Mouse (Mus musculus) forebrain, embryonic 15.5 days (tissue): ENCODE data around the gene Rusc1. TPM values are rescaled to one million over a fixed set of nuclear protein-coding genes. Genes with fewer than 3 reads are reported as not detected.
"Not testable (repeated sequence)": the region's sequence is repeated elsewhere in the genome, so short reads cannot be mapped to it uniquely, and the experiment has no call there.

Experiments
- ATAC-seq: fragments of 200-750 bp; cut with Nextera tagmentation; replicated peaks from 2 replicates; pipeline ENCODE4 v1.8.0; 2017; ENCODE audit warnings: mild to moderate bottlenecking, moderate TSS enrichment, moderate library complexity
- H3K27ac ChIP-seq: fragments of 300-500 bp; sonication (generic); replicated peaks from 2 replicates; pipeline ENCODE4 v1.5.1; 2015; ENCODE audit warnings: mild to moderate bottlenecking, inconsistent platforms
- H3K27me3 ChIP-seq: fragments of 300-500 bp; sonication (generic); 2 replicates; pipeline ENCODE4 v1.6.1; 2015; ENCODE audit warnings: inconsistent platforms
- H3K36me3 ChIP-seq: fragments of 300-500 bp; sonication (generic); 2 replicates; pipeline ENCODE4 v1.6.1; 2015; ENCODE audit warnings: mild to moderate bottlenecking, inconsistent platforms
- H3K4me1 ChIP-seq: fragments of 300-500 bp; sonication (generic); 2 replicates; pipeline ENCODE4 v1.6.1; 2015; ENCODE audit warnings: inconsistent platforms
- H3K4me2 ChIP-seq: fragments of 300-500 bp; sonication (generic); replicated peaks from 2 replicates; pipeline ENCODE4 v1.6.1; 2015; ENCODE audit warnings: mild to moderate bottlenecking, inconsistent platforms
- H3K4me3 ChIP-seq: fragments of 300-500 bp; sonication (generic); 2 replicates; pipeline ENCODE4 v1.5.1; 2015; ENCODE audit warnings: mild to moderate bottlenecking, inconsistent platforms
- H3K9ac ChIP-seq: fragments of 300-500 bp; sonication (generic); replicated peaks from 2 replicates; pipeline ENCODE4 v1.6.1; 2015; ENCODE audit warnings: mild to moderate bottlenecking, inconsistent platforms
- H3K9me3 ChIP-seq: fragments of 300-500 bp; sonication (generic); 2 replicates; pipeline ENCODE4 v1.6.1; 2016; ENCODE audit warnings: inconsistent platforms
- WGBS: fragments of 180-500 bp; shearing (Covaris S2); methylation state at CpG from one replicate; pipeline ENCODE4 v1.1.7; 2015; ENCODE audit warnings: mixed read lengths; 5-methylcytosine and 5-hydroxymethylcytosine counted together
- polyA plus RNA-seq: library from polyadenylated mRNA; unstranded; fragments of >200 nt; fragmentation: Nextera tagmentation; extraction: Ambion mirVana; gene quantifications from 2 replicates; pipeline ENCODE4 v1.2.1, GENCODE M21; 2015

Rusc1 gene
- polyA plus RNA-seq, 1 experiment from 2014 or later = 76.2 TPM

GRCm38 (mm10) chr3:89091811-89092508 is 1.2 kb downstream of the Rusc1 start:
- H3K4me3 ChIP-seq = peak overlapping the region; percentile 81
- H3K27me3 ChIP-seq = peaks cover 4% of the 10 kb centered on the region; the same call in 1 of the 2 replicates
- H3K36me3 ChIP-seq = peaks cover 40% of the 10 kb centered on the region
- WGBS = 13% methylated on average over 20 of the region's 20 CpGs
- no peaks in the 10 kb centered on the region for H3K9me3 ChIP-seq
- peak overlapping the region; percentile 50; the same call in 1 of the 2 replicates for H3K27ac ChIP-seq
- H3K4me2 ChIP-seq = peak overlapping the region; percentile 83
- H3K4me1 ChIP-seq = peaks cover 35% of the 10 kb centered on the region
- peak overlapping the region; percentile 76 for H3K9ac ChIP-seq
- ATAC-seq = no peak

- H3K4me2 ChIP-seq = peak overlapping the region; percentile 83
- H3K27ac ChIP-seq = peak overlapping the region; percentile 50
- under 1% methylated on average over 71 of the region's 74 CpGs for WGBS
- peaks cover 35% of the 10 kb centered on the region for H3K4me1 ChIP-seq
- peak; percentile 46 for ATAC-seq
- peak overlapping the region; percentile 81 for H3K4me3 ChIP-seq
- peak overlapping the region; percentile 76 for H3K9ac ChIP-seq
- no peaks in the 10 kb centered on the region for H3K9me3 ChIP-seq
- H3K27me3 ChIP-seq = peaks cover 4% of the 10 kb centered on the region; the same call in 1 of the 2 replicates
- H3K36me3 ChIP-seq = peaks cover 39% of the 10 kb centered on the region
These were observed 2.1 kb downstream of the Rusc1 start for GRCm38 (mm10) chr3:89090694-89091655.

GRCm38 (mm10) chr3:89089882-89090591 is 3.1 kb downstream of the Rusc1 start:
- no peaks in the 10 kb centered on the region for H3K9me3 ChIP-seq
- peak overlapping the region; percentile 81 for H3K4me3 ChIP-seq
- peak overlapping the region; percentile 83 for H3K4me2 ChIP-seq
- ATAC-seq = peak; percentile 62
- H3K4me1 ChIP-seq = peaks cover 35% of the 10 kb centered on the region
- peak overlapping the region; percentile 50 for H3K27ac ChIP-seq
- WGBS = under 1% methylated on average over 40 of the region's 40 CpGs
- H3K27me3 ChIP-seq = peaks cover 4% of the 10 kb centered on the region; the same call in 1 of the 2 replicates
- peak overlapping the region; percentile 76 for H3K9ac ChIP-seq
- peaks cover 38% of the 10 kb centered on the region for H3K36me3 ChIP-seq

- H3K36me3 ChIP-seq = peaks cover 43% of the 10 kb centered on the region
- peaks cover 35% of the 10 kb centered on the region for H3K4me1 ChIP-seq
These were observed 4.1 kb downstream of the Rusc1 start for GRCm38 (mm10) chr3:89088974-89089373.

GRCm38 (mm10) chr3:89087338-89088110 is 5.6 kb downstream of the Rusc1 start:
- Histone ChIP-seq H3K27ac (no peak overlapping the region), H3K27me3 (peaks cover 4% of the 10 kb centered on the region; the same call in 1 of the 2 replicates), H3K36me3 (peaks cover 47% of the 10 kb centered on the region), H3K9me3 (no peaks in the 10 kb centered on the region), H3K4me1 (peaks cover 29% of the 10 kb centered on the region), H3K4me3 (no peak overlapping the region), H3K9ac (no peak overlapping the region), H3K4me2 (no peak overlapping the region)
- no peak for ATAC-seq
- 33% methylated on average over 21 of the region's 21 CpGs for WGBS

More at GRCm38 (mm10) chr3:89088974-89089373, 4.1 kb downstream of the Rusc1 start:
- H3K27me3 ChIP-seq = peaks cover 4% of the 10 kb centered on the region; the same call in 1 of the 2 replicates
- no peak overlapping the region for H3K27ac ChIP-seq
- H3K4me3 ChIP-seq = peak overlapping the region; percentile 81
- ATAC-seq = no peak
- WGBS = 68% methylated on average over 14 of the region's 14 CpGs
- H3K9ac ChIP-seq = no peak overlapping the region
- H3K4me2 ChIP-seq = peak overlapping the region; percentile 83; the same call in 1 of the 2 replicates
- no peaks in the 10 kb centered on the region for H3K9me3 ChIP-seq

- 84% methylated on average over 12 of the region's 12 CpGs for WGBS
- no peak overlapping the region for H3K9ac ChIP-seq
- peaks cover 4% of the 10 kb centered on the region; the same call in 1 of the 2 replicates for H3K27me3 ChIP-seq
- no peak for ATAC-seq
- no peak overlapping the region for H3K27ac ChIP-seq
- peaks cover 51% of the 10 kb centered on the region for H3K36me3 ChIP-seq
- no peaks in the 10 kb centered on the region for H3K9me3 ChIP-seq
- H3K4me2 ChIP-seq = no peak overlapping the region
- H3K4me3 ChIP-seq = no peak overlapping the region
- peaks cover 15% of the 10 kb centered on the region for H3K4me1 ChIP-seq
These were observed 8.4 kb downstream of the Rusc1 start for GRCm38 (mm10) chr3:89084654-89085190.

GRCm38 (mm10) chr3:89084133-89084532 is 9.0 kb downstream of the Rusc1 start:
- H3K27ac ChIP-seq = no peak overlapping the region
- H3K9ac ChIP-seq = no peak overlapping the region
- H3K9me3 ChIP-seq = no peaks in the 10 kb centered on the region
- ATAC-seq = no peak
- H3K4me1 ChIP-seq = peaks cover 9% of the 10 kb centered on the region; the same call in 1 of the 2 replicates
- H3K36me3 ChIP-seq = peaks cover 57% of the 10 kb centered on the region
- peaks cover 3% of the 10 kb centered on the region; the same call in 1 of the 2 replicates for H3K27me3 ChIP-seq
- H3K4me3 ChIP-seq = no peak overlapping the region
- 82% methylated on average over 2 of the region's 2 CpGs for WGBS
- no peak overlapping the region for H3K4me2 ChIP-seq

- H3K4me3 ChIP-seq, H3K27ac ChIP-seq, H3K27me3 ChIP-seq, H3K9me3 ChIP-seq, H3K4me2 ChIP-seq, ATAC-seq, H3K9ac ChIP-seq, H3K4me1 ChIP-seq: not testable (repeated sequence)
- H3K36me3 ChIP-seq = peaks cover 58% of the 10 kb centered on the region
These were observed 10.8 kb downstream of the Rusc1 start for GRCm38 (mm10) chr3:89082287-89082686.

GRCm38 (mm10) chr3:89077383-89077782 is 15.7 kb downstream of the Rusc1 start:
- WGBS = 94% methylated on average over 9 of the region's 9 CpGs

GRCm38 (mm10) chr3:89067265-89067664 is 25.8 kb downstream of the Rusc1 start:
- no peak for ATAC-seq
- Histone ChIP-seq H3K36me3 (peaks cover 92% of the 10 kb centered on the region), H3K27me3 (no peaks in the 10 kb centered on the region), H3K4me3 (no peak overlapping the region), H3K9ac (no peak overlapping the region), H3K4me2 (no peak overlapping the region), H3K9me3 (no peaks in the 10 kb centered on the region), H3K4me1 (no peaks in the 10 kb centered on the region), H3K27ac (no peak overlapping the region)

More at GRCm38 (mm10) chr3:89077383-89077782, 15.7 kb downstream of the Rusc1 start:
- Histone ChIP-seq H3K27me3 (no peaks in the 10 kb centered on the region), H3K4me1 (no peaks in the 10 kb centered on the region), H3K9me3 (no peaks in the 10 kb centered on the region), H3K4me2 (no peak overlapping the region), H3K27ac (no peak overlapping the region), H3K36me3 (peaks cover 67% of the 10 kb centered on the region), H3K4me3 (no peak overlapping the region), H3K9ac (no peak overlapping the region)
- ATAC-seq = no peak

- ATAC-seq = no peak
- no peak overlapping the region for H3K4me3 ChIP-seq
- H3K9me3 ChIP-seq = no peaks in the 10 kb centered on the region
- 78% methylated on average over 3 of the region's 3 CpGs for WGBS
- H3K4me1 ChIP-seq = no peaks in the 10 kb centered on the region
- H3K9ac ChIP-seq = no peak overlapping the region
- H3K27me3 ChIP-seq = no peaks in the 10 kb centered on the region
- no peak overlapping the region for H3K27ac ChIP-seq
- H3K4me2 ChIP-seq = no peak overlapping the region
- H3K36me3 ChIP-seq = peaks cover 87% of the 10 kb centered on the region
These were observed 31.4 kb downstream of the Rusc1 start for GRCm38 (mm10) chr3:89061696-89062095.
